Mouse (Mus musculus) megakaryocyte-erythroid progenitor cell, adult 5-6 weeks (primary cell): Measurements from ENCODE around the gene Hcrt. TPM values are rescaled to one million over a fixed set of nuclear protein-coding genes. Genes with fewer than 3 reads are reported as not detected.

Experiments used
- ATAC-seq: replicated peaks from 2 replicates; pipeline ENCODE4 v1.8.0; 2016; ENCODE audit warnings: mild to moderate bottlenecking, inconsistent platforms; ENCODE audit not compliant: severe bottlenecking, poor library complexity, low FRiP score, low TSS enrichment
- total RNA-seq, 2 experiments: library from RNA; stranded (forward) in 1 of 2; stranded (reverse) in 1 of 2; fragments of 200-1000, 215-1000 nt in 1 of 2; fragments of >200 nt in 1 of 2; fragmentation: Nextera tagmentation in 1 of 2; gene quantifications; 2 replicates each; pipeline ENCODE4 v1.2.3; 2014 to 2017

The Hcrt gene
- total RNA-seq, 2 experiments from 2014 or later: not detected

DNA sequence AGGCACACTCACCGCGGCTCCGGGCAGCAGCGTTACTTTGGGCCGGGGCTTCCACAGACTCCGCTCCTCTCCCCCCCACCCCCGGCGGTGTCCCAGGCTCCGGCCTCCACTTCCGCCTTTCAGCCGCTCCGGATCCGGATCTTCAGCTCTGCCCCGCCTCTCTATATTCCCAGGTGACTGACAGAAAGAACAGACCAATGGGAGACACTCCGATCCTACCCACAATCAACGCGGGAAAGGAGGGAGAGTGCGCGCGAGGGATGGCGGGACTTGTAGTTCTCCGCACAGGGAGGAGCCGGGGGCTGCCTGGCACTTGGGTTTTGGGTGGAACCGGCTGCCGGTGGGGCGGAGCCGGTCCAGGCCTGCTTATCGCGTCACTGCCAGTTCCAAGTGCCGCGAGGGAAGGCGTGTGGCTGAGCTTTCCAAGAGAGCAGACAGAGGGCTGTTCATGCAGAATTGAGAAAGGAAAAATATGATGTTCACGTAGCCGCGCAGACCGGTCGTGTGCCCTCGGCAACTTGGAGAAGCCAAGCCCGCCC is 24.6 kb downstream of the Hcrt start, which contains the start of gene Rab5c:
Gene Rab5c (minus strand): TSS at position 150 of the 539 bp plus-strand sequence.
- peak; percentile 97 for ATAC-seq

DNA sequence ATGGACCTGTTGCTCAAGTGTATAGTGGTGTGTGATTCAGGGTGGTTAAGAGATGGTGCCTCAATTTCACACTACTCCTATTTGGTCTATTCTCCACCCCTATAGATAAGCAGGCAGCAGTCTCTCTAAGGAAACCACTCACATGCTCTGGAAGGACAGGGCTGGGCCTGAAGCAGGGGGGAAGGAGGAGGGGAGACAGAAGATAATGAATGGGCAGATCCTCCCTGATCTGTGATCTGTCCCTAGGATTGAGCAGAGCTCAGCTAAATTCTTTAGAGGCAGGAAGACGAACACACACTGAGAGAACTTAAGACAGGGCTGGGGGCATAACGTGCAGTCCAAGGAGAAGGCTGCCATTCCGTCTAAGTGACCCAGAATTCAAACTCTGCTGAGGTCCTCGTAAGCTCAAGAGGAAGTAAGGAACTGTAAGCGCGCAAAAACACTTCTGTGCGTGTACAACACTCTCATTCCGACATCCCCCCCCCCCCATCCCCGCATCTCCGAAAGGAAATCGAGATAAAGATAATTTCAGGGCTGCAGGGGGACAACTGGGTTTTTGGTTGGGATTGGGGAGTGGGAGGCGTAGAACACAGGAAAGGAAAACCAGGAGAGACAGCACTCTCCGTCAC is 25.5 kb downstream of the Hcrt start:
- peak; percentile 70 for ATAC-seq

DNA sequence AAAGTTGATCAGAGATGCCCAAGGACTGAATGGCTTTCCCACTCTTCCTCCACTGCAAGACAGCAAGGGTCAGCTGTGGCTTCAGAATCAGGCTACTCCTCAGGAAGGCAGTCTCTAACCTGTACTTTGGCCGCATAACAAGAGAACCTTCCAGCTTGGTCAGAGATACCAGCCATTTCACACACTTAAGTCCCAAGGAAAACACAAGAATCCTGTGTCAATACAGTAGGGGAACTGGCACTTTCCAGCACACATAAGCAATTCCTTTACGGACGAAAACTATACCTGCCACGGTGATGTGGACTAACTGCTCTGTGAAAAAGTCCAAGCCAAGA is 26.0 kb downstream of the Hcrt start:
- ATAC-seq: peak; percentile 0; the same call in 1 of the 2 replicates

- no peak for ATAC-seq
Observed at GRCm38 (mm10) chr11:100735954-100736745, 26.6 kb downstream of the Hcrt start.

DNA sequence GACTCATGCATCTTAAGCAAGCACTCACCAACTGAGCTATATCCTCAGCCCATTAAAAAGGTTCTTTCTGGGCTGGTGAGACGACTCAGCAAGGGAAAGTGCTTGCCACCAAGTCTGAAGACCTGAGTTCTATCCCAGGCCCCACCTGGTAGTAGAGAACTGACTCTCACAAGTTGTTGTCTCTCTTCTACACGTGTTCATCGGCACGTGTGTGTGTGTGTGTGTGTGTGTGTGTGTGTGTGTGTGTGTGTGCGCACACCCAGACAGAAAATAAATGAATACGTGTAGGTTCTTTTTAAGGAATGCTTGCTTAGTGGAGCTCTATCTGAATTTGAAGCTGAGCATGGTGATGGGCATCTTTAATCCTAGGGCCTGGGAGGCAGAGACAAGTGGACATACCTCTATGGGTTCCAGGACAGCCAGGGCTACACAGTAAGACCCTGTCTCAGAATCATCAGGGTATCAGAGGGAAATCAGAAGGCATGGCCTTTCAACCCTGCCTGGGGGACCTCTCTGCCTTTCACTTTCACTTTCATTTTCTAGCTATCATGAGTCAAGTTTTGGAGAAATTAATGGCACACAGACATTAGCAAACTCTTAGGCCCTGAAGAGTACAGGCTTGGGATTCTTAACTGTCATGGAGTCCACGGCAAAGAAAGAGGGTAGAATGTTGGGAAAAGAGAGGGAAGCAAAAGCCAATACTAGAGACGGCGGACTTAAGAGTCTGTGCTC is 27.4 kb downstream of the Hcrt start:
- ATAC-seq: no peak

- no peak for ATAC-seq
Observed at GRCm38 (mm10) chr11:100730477-100731205, 32.1 kb downstream of the Hcrt start.

GRCm38 (mm10) chr11:100729976-100730375 is 32.8 kb downstream of the Hcrt start:
- ATAC-seq: no peak

GRCm38 (mm10) chr11:100728601-100729000 is 34.1 kb downstream of the Hcrt start:
- ATAC-seq: no peak

GRCm38 (mm10) chr11:100727201-100727600 is 35.5 kb downstream of the Hcrt start:
- ATAC-seq: no peak

GRCm38 (mm10) chr11:100724919-100725512 is 37.7 kb downstream of the Hcrt start:
- ATAC-seq: 0 out of 2 replicates have a peak, but pooled peaks have one; percentile 26

- no peak for ATAC-seq
Observed at GRCm38 (mm10) chr11:100722493-100723028, 40.2 kb downstream of the Hcrt start.

- peak; percentile 86 for ATAC-seq
Observed at GRCm38 (mm10) chr11:100721776-100722492, 40.8 kb downstream of the Hcrt start.

GRCm38 (mm10) chr11:100721254-100721653 is 41.5 kb downstream of the Hcrt start:
- ATAC-seq: no peak

- ATAC-seq: 0 out of 2 replicates have a peak, but pooled peaks have one; percentile 20
Observed at GRCm38 (mm10) chr11:100720345-100720744, 42.4 kb downstream of the Hcrt start.

DNA sequence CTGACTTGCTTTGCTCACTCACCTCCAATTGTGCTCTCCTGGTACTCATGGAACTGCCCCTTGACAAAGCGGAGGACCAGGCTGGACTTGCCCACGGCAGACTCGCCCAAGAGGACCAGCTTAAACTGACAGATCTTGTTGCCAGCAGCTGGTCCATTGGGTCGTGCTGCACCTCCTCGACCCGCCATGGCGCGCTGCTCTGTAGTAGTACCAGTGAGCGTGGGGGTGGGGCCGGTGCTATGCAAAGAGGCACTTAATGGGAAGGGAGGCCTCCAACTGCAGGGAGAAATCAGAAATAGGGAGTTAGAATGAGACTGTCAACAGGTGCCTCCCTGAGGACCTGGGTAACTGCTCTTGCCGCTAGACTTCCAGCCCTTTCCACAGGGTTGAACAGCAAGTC is 42.8 kb downstream of the Hcrt start:
- ATAC-seq: no peak

- ATAC-seq: no peak
Observed at GRCm38 (mm10) chr11:100719312-100719711, 43.4 kb downstream of the Hcrt start.

DNA sequence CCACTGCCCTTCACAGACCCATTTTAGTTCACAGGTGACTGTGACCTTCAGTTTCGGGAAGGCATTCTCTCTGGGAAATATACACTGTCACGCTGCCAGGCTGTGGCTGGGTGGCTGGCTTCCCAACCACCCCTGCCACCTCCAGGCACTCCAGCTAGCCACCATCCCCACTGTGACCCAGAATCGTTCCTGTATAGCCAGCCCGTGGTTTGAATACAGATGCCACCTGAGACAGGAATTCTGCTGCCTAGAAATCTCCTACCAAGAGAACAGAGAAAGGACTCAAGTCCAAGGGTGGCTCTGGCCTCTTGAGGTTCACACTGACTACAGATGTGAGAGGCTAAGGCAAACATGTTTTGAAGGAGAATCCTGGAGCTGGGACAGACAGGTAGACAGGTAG is 43.9 kb downstream of the Hcrt start:
- no peak for ATAC-seq

DNA sequence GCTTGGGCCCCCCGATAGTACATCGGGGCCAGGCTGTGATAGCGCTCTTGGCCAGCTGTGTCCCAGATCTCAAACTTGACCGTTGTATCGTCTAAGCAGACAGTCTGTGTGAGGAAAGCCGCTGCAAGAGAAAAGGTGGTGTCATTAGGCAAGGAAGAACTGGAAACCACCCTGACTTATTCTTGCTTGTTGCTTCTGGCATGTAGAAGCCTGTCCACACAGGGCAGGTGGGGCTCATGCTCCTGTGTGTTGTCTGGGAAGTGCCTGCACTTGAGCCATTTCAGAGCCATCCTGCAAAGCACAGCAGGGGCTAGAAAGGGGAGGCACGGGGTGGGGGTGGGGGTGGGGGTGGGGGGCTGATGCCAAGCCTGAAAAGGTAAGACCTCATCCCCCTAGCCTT is 44.3 kb downstream of the Hcrt start:
- no peak for ATAC-seq
